Mouse (Mus musculus): Measurements from ENCODE around the gene Aen.

- TF ChIP-seq CTCF (IDR thresholded peaks at IDR 0.05; ENCODE audit: low read depth) (no peak), EP300 (IDR thresholded peaks at IDR 0.05; ENCODE audit: low read depth) (no peak)
Measured at GRCm38 (mm10) chr7:78911209-78911608, 15.6 kb downstream of the Aen start.

Data from liver, embryonic 14.5 days (tissue).